Mouse (Mus musculus): Measurements from ENCODE around the gene Chmp5.

DNA sequence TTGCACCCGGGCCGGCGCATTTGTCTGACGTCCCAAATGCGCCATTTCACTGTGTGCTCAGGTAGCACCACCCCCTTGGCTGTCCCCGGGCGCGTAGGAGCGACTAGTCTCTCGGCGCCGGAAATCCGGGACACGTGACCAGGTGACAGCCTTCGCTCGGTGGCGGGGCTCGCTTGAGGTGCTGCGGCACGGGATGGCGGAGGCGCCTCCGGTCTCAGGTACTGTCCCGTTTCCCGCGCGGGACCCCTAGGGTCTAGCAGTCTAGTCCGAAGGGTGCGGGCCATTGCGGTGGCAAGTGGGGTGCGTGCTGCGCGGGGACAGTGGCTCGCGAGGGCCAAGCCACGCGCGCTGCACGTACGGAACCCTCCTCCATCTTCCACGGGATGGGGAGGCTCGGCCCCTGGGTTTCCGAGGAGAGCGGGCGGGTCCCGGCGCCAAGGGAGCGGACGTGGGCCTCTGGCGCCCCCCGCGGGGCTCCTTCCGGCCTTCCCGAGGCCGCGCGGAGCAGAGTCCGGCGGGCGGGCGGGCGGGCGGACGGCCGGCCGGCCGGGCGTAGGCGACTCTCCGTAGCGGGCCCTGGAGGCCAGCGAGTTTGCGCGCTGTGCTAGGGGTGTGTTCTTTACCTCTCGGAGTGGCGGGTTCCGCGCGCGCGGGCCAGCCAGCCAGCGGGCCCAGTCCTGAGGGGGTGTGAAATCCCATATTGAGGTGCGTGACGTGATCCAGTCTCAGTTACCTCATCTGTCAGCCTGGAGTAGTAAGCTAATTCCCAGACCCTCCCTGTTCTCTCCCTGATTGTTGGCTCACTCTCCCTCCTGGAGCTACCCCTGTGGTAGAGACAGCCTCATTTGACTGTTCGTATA, 22.9 kb downstream of the Chmp5 start, which contains the start of gene Nfx1:
- TF ChIP-seq TAL1 (IDR thresholded peaks at IDR 0.05; ENCODE audit: low read length) (no peak), GATA1 (IDR thresholded peaks at IDR 0.05; ENCODE audit: low read length) (no peak)

All from erythroblast, embryonic 14.5 days (primary cell).